9 mouse cellular contexts compared by ENCODE assay signal in genomic region chr11:115270148-115270861, GRCm38 (mm10). TPM values are rescaled to one million over a fixed set of nuclear protein-coding genes. Genes with fewer than 3 reads are reported as not detected.
DNase-seq lines count a peak whose midpoint lies in the region; ATAC-seq lines count a peak whose summit lies in the region.
"Had no signal": no experiment of that assay in that cellular context is flagged by ENCODE, and none has a peak within 500 bp of the region (broad histone marks: within the 10 kb centered on the region; RNA-seq: fewer than 3 reads in every experiment).

No protein-coding gene starts in this region.

- peak; percentile 84 to 94 for DNase-seq in adrenal gland, adult (ENCODE audit: inconsistent age in 2 of 2, low spot score in 1 of 2)
- DNase-seq in adrenal gland, adult 8-10 months = no peak
- peak; percentile 94 for DNase-seq in cerebellum, adult 8-10 months
- peak; percentile 84 for DNase-seq in forelimb bud, embryonic 11.5 days (ENCODE audit: low read depth, low spot score)
- peak; percentile 76 to 86 for DNase-seq in left cerebral cortex, postnatal 10 days (ENCODE audit: extremely low spot score in 1 of 2, low spot score in 2 of 2)
- DNase-seq in midbrain, embryonic 14.5 days = peak; percentile 92
- peak; percentile 60 to 86 for DNase-seq in spleen, postnatal 4 days (ENCODE audit: low spot score in 2 of 2)

- H3K4me1 ChIP-seq in hindbrain, embryonic 16.5 days (ENCODE audit: control insufficient read depth, insufficient read depth, low read depth, low read length) = peaks cover 17% of the 10 kb centered on the region
- H3K4me1 ChIP-seq in midbrain, embryonic 14.5 days (ENCODE audit: control insufficient read depth, insufficient read depth, low read length) = peaks cover 16% of the 10 kb centered on the region

- ATAC-seq in hindbrain, embryonic 16.5 days = peak; percentile 19; the same call in 1 of the 2 replicates
- ATAC-seq in midbrain, embryonic 14.5 days (ENCODE audit: low FRiP score, low TSS enrichment) = no peak

- H3K27ac ChIP-seq in hindbrain, embryonic 16.5 days (ENCODE audit: low read depth, low read length) = no peak overlapping the region
- no peak overlapping the region for H3K27ac ChIP-seq in midbrain, embryonic 14.5 days (replicated peaks; ENCODE audit: low read depth, low read length)

- H3K9ac ChIP-seq in hindbrain, embryonic 16.5 days (ENCODE audit: low read depth, low read length) = no peak overlapping the region
- H3K9ac ChIP-seq in midbrain, embryonic 14.5 days (replicated peaks; ENCODE audit: low read length) = no peak overlapping the region

- no peaks in the 10 kb centered on the region for H3K9me3 ChIP-seq in hindbrain, embryonic 16.5 days (ENCODE audit: control insufficient read depth, low read length)
- H3K9me3 ChIP-seq in midbrain, embryonic 14.5 days (ENCODE audit: control insufficient read depth, low read length) = no peaks in the 10 kb centered on the region
- H3K9me3 ChIP-seq: megakaryocyte, embryonic 14.5 days had no signal

- intact Hi-C loops in left cerebral cortex, postnatal 10 days (cut with DNase I) = loop anchor here (1.0 to 5.0 kb wide), 2 partner anchors 67 to 188 kb away; no protein-coding TSS in a partner anchor

- peaks cover 36% of the 10 kb centered on the region for H3K27me3 ChIP-seq in hindbrain, embryonic 16.5 days (replicated peaks; ENCODE audit: control insufficient read depth, insufficient read depth, low read length)
- H3K27me3 ChIP-seq in midbrain, embryonic 14.5 days (ENCODE audit: control insufficient read depth, insufficient read depth, low read length) = peaks cover 37% of the 10 kb centered on the region

- H3K36me3 ChIP-seq in hindbrain, embryonic 16.5 days (ENCODE audit: control insufficient read depth, insufficient read depth, low read length) = peaks cover 9% of the 10 kb centered on the region
- H3K36me3 ChIP-seq in midbrain, embryonic 14.5 days (ENCODE audit: control insufficient read depth, insufficient read depth, low read length) = peaks cover 27% of the 10 kb centered on the region

- H3K4me3 ChIP-seq in hindbrain, embryonic 16.5 days (ENCODE audit: low read length) = no peak overlapping the region
- H3K4me3 ChIP-seq in midbrain, embryonic 14.5 days (replicated peaks; ENCODE audit: low read depth, low read length) = no peak overlapping the region
- H3K4me3 ChIP-seq: megakaryocyte, embryonic 14.5 days had no signal

- no peak overlapping the region for H3K4me2 ChIP-seq in hindbrain, embryonic 16.5 days (ENCODE audit: low read length)
- H3K4me2 ChIP-seq in midbrain, embryonic 14.5 days (ENCODE audit: low read length) = no peak overlapping the region

- 30% methylated on average over 19 of the region's 19 CpGs for WGBS in hindbrain, embryonic 16.5 days
- 33% methylated on average over 19 of the region's 19 CpGs for WGBS in midbrain, embryonic 14.5 days

RNA-seq across cellular contexts. Expression of gene Grin2c, which starts 3.3 kb away (rescaled TPM):
- 10 to 100 TPM in 2 of 4 experiments, 1 to 10 TPM in 2; 2.2 to 32.8 (median 13.6) TPM for total RNA-seq in adrenal gland, adult 8-10 months (2022)
- 0.60 and 0.72 TPM in 2 replicates for polyA plus RNA-seq in hindbrain, embryonic 16.5 days (2015; fragmentation: Nextera tagmentation; extraction: Ambion mirVana)
- 10 to 100 TPM; 14.7 to 21.6 TPM for total RNA-seq in left cerebral cortex, postnatal 10 days (2021)
- 0.12 and 0.49 TPM in 2 replicates for polyA plus RNA-seq in midbrain, embryonic 14.5 days (2014; fragmentation: Nextera tagmentation; extraction: Ambion mirVana)

RNA-seq across cellular contexts. Expression of gene Fdxr, which starts 6.5 kb away (rescaled TPM):
- 1,000 to 10,000 TPM; 1,501 to 2,268 (median 1,689) TPM for total RNA-seq in adrenal gland, adult 8-10 months (2022)
- 21.2 and 22.5 TPM in 2 replicates for polyA plus RNA-seq in hindbrain, embryonic 16.5 days (2015; fragmentation: Nextera tagmentation; extraction: Ambion mirVana)
- total RNA-seq in left cerebral cortex, postnatal 10 days (2021) = 10 to 100 TPM; 18.2 to 18.7 TPM
- polyA plus RNA-seq in midbrain, embryonic 14.5 days (2014; fragmentation: Nextera tagmentation; extraction: Ambion mirVana) = 15.0 and 15.9 TPM in 2 replicates

RNA-seq across cellular contexts. Expression of gene Fads6, which starts 27.2 kb away (rescaled TPM):
- 100 to 1,000 TPM in 2 of 4 experiments, 10 to 100 TPM in 2; 43.3 to 117 (median 82.2) TPM for total RNA-seq in adrenal gland, adult 8-10 months (2022)
- 1.4 and 2.0 TPM in 2 replicates for polyA plus RNA-seq in hindbrain, embryonic 16.5 days (2015; fragmentation: Nextera tagmentation; extraction: Ambion mirVana)
- 1 to 10 TPM; 6.5 to 6.8 TPM for total RNA-seq in left cerebral cortex, postnatal 10 days (2021)
- 0.72 and 1.4 TPM in 2 replicates for polyA plus RNA-seq in midbrain, embryonic 14.5 days (2014; fragmentation: Nextera tagmentation; extraction: Ambion mirVana)

RNA-seq across cellular contexts. Expression of gene Otop2, which starts 36.7 kb away (rescaled TPM):
- total RNA-seq in adrenal gland, adult 8-10 months (2022) = not detected
- 0.06 and 0.18 TPM in 2 replicates for polyA plus RNA-seq in hindbrain, embryonic 16.5 days (2015; fragmentation: Nextera tagmentation; extraction: Ambion mirVana)
- total RNA-seq in left cerebral cortex, postnatal 10 days (2021) = under 1 TPM in 1 of 2 experiments, not detected in 1; 0.14 TPM
- not detected in 2 replicates for polyA plus RNA-seq in midbrain, embryonic 14.5 days (2014; fragmentation: Nextera tagmentation; extraction: Ambion mirVana)

RNA-seq across cellular contexts. Expression of gene Ush1g, which starts 51.5 kb away (rescaled TPM):
- total RNA-seq in adrenal gland, adult 8-10 months (2022) = 1 to 10 TPM in 2 of 4 experiments, under 1 TPM in 2; 0.52 to 2.3 (median 1.1) TPM
- 0.16 and 0.25 TPM in 2 replicates for polyA plus RNA-seq in hindbrain, embryonic 16.5 days (2015; fragmentation: Nextera tagmentation; extraction: Ambion mirVana)
- total RNA-seq in left cerebral cortex, postnatal 10 days (2021) = under 1 TPM; 0.24 to 0.26 TPM
- 0.08 and 0.16 TPM in 2 replicates for polyA plus RNA-seq in midbrain, embryonic 14.5 days (2014; fragmentation: Nextera tagmentation; extraction: Ambion mirVana)

Comparison
In these comparisons a context has a peak if more than half of its experiments do, and no peak if none do; other contexts are left out.
1. RNA of gene Fdxr, which starts 6.5 kb away (total RNA-seq): 1,501 to 2,268 TPM in adrenal gland, adult 8-10 months; 18.2 to 18.7 TPM in left cerebral cortex, postnatal 10 days; every median in the first group is over 10 times any median in the second.
2. RNA of gene Fads6, which starts 27.2 kb away (total RNA-seq): 43.3 to 117 TPM in adrenal gland, adult 8-10 months; 6.5 to 6.8 TPM in left cerebral cortex, postnatal 10 days; every median in the first group is over 4 times any median in the second.